Comparison of ENCODE assay signal across 14 mouse cellular contexts in genomic region chr6:89566740-89567139, GRCm38 (mm10).
"Had no signal": no experiment of that assay in that cellular context is flagged by ENCODE, and none has a peak within 500 bp of the region (broad histone marks: within the 10 kb centered on the region; RNA-seq: fewer than 3 reads in every experiment).

No protein-coding gene starts in this region.

- H3K27ac ChIP-seq: kidney, embryonic 15.5 days; left cerebral cortex, adult 2 months; liver, embryonic 13.5 days; stomach, embryonic 15.5 days had no signal

- H3K36me3 ChIP-seq: liver, embryonic 13.5 days; stomach, embryonic 15.5 days had no signal

- H3K4me1 ChIP-seq: kidney, embryonic 15.5 days; liver, embryonic 13.5 days; stomach, embryonic 15.5 days had no signal

- H3K4me3 ChIP-seq: kidney, embryonic 15.5 days; left cerebral cortex, adult 2 months; liver, embryonic 13.5 days; stomach, embryonic 15.5 days had no signal

- DNase-seq: kidney, adult 8-10 months; kidney, postnatal 10 days; kidney, postnatal 36 days; layer of hippocampus, postnatal 36 days; liver, embryonic 13.5 days; lung, adult 2 months; lung, postnatal 14 days; lung, postnatal 4 days; right cerebral cortex, postnatal 25 days; spleen, adult 18-20 months; thymus, postnatal 25 days had no signal

- H3K9me3 ChIP-seq: kidney, embryonic 15.5 days; liver, embryonic 13.5 days; stomach, embryonic 15.5 days had no signal

- H3K27me3 ChIP-seq: kidney, embryonic 15.5 days; liver, embryonic 13.5 days; stomach, embryonic 15.5 days had no signal

- H3K4me2 ChIP-seq: kidney, embryonic 15.5 days; liver, embryonic 13.5 days; stomach, embryonic 15.5 days had no signal

- H3K9ac ChIP-seq: kidney, embryonic 15.5 days; liver, embryonic 13.5 days; stomach, embryonic 15.5 days had no signal
